Mouse (Mus musculus) megakaryocyte, embryonic 14.5 days (primary cell): ENCODE data around the gene Spryd3.

ENCODE experiments used
- FLI1 ChIP-seq: IDR thresholded peaks from 2 replicates; pipeline ENCODE4 v1.6.1; 2012; ENCODE audit warnings: low read length, inconsistent platforms, mixed read lengths
- GATA1 ChIP-seq: IDR thresholded peaks from 3 replicates; pipeline ENCODE4 v1.6.1; 2012; ENCODE audit warnings: mixed read lengths, low read length, inconsistent platforms, borderline replicate concordance

DNA sequence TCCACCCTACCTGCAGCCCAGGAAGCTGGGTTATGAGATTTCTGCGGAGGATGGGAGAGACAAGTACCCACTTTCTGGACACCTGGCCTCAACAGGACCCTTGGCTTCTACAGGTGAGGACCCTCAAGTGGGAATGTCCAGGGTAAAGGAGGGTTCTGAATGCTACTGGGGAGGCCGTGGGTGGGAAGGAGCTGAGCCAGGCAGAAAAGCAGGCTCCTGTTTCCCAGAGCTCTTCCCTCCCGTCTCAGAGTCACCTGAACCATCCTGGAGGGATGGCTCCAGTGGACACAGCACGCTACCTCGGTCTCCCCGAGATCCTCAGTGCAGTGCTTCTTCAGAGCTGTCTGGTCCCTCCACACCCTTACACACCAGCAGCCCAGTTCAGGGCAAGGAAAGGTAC, 23.9 kb downstream of the Spryd3 start:
- no peak for TF ChIP-seq GATA1
- no peak for TF ChIP-seq FLI1
